Mouse (Mus musculus): ENCODE measurements around the gene Mrps23.

Gene Mrps23

DNA sequence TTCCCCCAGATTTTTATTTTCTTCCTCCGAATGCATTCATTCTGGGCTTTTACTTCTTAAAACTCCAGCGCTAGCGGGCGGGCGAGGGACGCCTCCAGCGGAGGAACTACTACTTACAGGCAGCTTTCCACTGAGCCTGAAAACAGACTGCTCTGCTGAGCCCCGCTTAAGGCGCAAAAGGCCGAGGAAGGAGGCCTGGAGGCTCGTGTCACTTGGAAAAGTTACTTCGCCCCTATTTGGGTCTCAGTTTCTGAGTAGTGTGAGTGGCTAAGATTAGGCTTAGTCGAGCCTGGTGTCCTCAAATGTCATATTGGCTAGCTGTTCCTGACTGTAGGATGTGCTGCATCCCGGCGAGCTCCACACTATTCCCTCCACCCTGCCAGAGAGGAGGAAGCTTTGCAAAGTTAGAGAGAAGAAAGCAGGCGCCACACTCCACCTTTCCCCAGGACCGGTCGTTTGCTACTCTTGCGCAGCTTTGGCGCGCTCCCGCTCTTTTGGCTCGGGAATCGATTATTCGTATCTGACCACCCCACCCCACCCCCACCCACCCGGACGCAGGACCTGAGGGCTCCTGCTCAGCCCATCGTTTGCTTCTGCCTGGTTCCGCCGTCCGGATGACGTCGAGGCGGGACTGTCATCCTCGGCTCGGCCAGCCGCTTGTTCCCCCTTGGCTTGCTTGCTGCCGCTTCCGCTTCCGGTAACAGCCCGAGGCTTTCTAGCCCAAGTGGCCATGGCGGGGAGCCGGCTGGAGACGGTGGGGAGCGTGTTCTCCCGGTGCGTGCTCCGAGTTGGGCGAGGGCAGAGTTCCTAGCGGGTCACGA, at the start of gene Mrps23:
Mrps23 (plus strand) TSS at position 677 of the 821 bp plus-strand sequence.
- peak; percentile 92 for DNase-seq (ENCODE audit: low spot score)

DNA sequence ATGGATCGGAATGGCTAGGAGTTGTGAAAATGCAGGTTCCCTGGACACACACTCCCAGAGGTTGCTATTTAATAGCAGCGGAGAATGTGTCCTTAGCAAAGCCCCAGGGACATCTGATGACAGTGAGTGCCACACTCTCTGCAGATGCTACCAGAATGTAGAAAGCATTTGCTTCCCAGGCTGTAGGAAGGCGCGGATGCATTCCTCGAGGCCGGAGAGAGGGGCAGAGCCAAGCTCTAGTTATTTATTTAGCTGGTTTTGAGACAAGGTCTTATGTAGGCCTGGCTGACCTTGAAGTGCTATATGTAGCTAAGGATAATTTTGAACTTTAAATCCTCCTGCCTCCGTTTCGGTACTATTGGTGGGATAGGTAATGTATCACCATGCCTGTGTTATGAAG, 49.7 kb upstream of the Mrps23 start:
- DNase-seq (ENCODE audit: low spot score) = no peak

DNA sequence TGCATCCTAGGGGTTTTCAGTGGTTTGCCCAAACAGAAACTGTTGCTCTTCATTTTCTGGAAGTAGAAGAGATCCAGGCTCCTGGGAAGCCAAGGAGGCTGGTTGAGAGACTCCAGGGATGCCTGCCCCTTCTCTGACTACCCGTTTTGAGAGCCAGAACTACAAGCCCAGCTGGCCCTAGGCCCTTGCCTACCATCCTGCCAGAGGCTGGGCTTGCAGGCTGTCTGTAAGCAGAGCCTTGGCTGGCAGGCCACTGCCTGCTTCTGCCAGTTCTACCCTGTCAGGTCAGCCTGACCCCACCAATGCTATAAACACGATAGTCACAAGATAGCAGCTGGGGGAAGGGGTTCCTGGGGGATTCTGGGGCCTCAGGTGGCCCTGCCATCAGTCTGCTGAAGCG, 48.7 kb upstream of the Mrps23 start:
- no peak for DNase-seq (ENCODE audit: low spot score)

DNA sequence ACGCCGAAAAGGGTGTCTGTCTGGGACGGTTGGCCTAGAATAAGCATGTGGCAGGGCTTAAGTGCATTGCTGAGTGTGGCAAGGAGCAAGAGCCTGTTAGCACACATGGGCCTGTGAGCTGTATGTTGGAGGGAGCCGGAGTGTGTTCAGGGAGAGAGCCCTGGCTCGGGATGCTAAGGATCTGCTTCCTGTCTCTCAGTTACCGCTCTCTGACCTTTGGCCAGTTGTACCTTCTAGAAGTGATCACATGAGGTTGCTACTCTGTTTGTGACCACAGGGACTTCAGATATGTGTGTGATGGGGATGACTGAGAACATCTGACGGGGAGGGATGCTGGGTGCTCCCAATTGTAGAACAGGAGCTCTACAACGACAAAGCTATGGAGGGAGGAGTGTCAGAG, 48.2 kb upstream of the Mrps23 start:
- DNase-seq (ENCODE audit: low spot score) = no peak

GRCm38 (mm10) chr11:88156403-88156802, 47.8 kb upstream of the Mrps23 start:
- no peak for DNase-seq (ENCODE audit: low spot score)

DNA sequence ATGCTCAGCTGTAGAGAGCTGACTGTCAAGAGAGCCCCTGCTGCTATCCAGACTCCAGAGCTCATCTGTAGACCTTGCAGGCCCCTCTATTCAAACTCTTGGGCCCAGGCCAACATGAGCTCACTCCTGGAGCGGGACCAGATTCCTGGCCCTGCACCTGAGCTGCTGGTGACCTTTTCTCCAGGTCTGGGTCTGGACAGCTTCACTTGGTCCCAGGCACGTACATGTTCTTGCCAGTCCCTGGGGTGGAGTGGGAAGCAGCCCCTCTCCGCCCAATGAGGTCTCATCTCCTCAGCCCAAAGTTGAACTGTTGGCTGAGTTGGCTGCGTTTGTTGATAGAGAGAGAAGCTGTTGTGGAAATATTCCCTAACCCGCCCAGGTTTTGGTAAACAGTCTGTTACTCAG, 45.3 kb upstream of the Mrps23 start:
- no peak for DNase-seq (ENCODE audit: low spot score)

- DNase-seq (ENCODE audit: low spot score) = no peak
Observed at GRCm38 (mm10) chr11:88159389-88159788, 44.8 kb upstream of the Mrps23 start.

DNA sequence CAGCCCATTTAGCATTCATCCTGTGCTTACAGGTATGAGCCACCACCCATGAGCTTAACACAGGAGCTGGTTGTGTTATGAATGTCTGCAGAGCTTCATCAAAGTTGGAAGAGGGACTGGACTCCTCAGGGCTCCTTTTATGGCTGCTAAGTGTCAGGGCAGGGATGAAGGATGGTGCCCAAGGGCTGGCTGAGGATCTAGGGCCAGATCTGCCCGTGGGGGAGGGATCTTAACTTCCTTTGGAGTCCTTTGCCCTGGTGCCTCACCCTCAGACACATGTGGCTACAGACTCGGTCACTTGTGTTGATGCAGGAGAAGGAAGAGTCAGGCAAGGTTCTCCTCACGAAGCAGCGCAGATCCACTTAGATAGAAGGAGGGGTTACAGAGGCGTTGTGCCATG, 43.9 kb upstream of the Mrps23 start:
- DNase-seq (ENCODE audit: low spot score) = no peak

DNA sequence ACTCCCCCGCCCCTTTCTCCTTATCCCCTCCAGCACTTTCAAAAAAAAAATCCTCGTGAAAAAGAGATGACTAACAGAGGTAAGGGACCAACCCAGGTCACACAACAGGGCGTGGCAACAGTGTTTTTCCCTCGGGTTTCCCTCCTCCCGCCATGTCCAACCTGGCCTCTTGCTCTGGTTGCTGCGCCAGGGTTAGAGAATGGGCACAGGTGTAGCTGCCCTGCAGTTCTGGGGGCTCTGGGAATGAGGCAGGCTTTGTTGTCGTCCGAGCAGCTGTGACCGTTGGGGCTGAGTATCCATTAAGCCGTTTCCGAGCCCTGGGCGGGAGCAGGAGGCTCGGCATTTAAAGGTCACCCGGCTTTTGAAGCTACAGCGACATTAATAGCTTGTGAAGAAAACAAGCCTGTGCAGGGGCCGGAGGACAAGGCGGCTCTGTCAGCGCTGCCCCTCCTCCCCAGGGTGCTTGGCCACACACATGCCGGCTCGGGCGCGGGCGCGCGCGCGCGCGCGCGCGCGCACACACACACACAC, 43.1 kb upstream of the Mrps23 start:
- DNase-seq (ENCODE audit: low spot score) = peak; percentile 51

- peak; percentile 84 for DNase-seq (ENCODE audit: low spot score)
Observed at GRCm38 (mm10) chr11:88161651-88162362, 42.4 kb upstream of the Mrps23 start.

GRCm38 (mm10) chr11:88162740-88163139, 41.4 kb upstream of the Mrps23 start:
- no peak for DNase-seq (ENCODE audit: low spot score)

GRCm38 (mm10) chr11:88164213-88164723, 39.9 kb upstream of the Mrps23 start:
- DNase-seq (ENCODE audit: low spot score) = no peak

GRCm38 (mm10) chr11:88164801-88165377, 39.3 kb upstream of the Mrps23 start:
- DNase-seq (ENCODE audit: low spot score) = peak; percentile 63

DNA sequence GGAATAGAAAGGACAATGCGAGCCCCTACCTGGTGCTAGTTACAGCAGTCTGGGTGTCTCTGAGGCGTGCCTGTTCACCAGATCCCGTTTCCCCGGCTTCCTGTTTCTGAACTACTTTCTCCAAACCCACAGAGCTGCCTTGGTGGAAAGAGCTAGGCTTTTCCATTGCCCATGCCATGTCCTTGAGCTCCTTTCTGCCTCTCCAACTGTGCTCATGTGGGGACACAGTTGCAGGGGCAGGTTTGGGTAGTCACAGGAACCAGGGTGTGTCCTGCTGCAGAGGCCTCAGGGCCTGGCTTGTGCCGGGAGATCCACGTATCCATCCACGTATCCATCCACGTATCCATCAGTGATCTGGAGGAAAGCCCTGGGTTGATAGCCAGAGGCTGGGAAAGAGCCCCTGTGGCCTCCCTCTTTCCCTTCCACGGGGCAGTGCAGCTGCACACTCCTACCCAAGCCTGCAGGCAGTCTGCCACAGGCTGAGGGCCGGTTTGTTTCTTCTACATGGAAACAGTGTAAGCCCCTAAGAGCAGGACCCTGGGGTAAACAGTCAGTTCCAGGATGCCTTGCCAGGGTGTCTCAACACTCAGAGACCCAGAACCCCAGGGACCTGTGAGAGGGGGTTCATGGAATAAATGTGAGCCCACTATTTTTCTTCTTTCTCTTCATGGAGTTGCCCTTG, 38.4 kb upstream of the Mrps23 start:
- DNase-seq (ENCODE audit: low spot score) = no peak

- DNase-seq (ENCODE audit: low spot score) = no peak
Observed at GRCm38 (mm10) chr11:88166471-88166870, 37.7 kb upstream of the Mrps23 start.

GRCm38 (mm10) chr11:88168611-88169010, 35.6 kb upstream of the Mrps23 start:
- no peak for DNase-seq (ENCODE audit: low spot score)

DNA sequence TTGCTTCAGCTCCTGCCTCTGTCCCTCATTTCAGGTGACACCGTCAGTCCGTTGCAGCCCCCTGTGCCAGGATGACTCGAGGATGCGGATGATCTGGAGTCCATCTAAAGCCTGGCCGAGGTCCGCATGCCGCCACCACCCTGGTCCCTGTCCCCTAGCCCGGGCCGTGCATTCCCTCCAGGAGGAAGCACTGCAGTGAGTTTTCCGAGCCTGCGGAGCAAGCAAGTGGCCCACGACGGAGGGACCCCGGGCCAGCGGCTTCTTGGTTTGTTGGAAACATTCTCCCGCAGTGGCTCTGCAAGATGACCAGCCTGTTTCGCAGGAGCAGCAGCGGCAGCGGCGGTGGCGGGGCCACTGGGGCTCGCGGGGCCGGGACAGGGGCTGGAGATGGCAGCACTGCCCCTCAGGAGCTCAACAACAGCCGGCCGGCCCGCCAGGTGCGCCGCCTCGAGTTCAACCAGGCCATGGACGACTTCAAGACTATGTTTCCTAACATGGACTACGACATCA, 34.6 kb upstream of the Mrps23 start:
- DNase-seq (ENCODE audit: low spot score) = no peak

- DNase-seq (ENCODE audit: low spot score) = no peak
Observed at GRCm38 (mm10) chr11:88170606-88171005, 33.6 kb upstream of the Mrps23 start.

DNA sequence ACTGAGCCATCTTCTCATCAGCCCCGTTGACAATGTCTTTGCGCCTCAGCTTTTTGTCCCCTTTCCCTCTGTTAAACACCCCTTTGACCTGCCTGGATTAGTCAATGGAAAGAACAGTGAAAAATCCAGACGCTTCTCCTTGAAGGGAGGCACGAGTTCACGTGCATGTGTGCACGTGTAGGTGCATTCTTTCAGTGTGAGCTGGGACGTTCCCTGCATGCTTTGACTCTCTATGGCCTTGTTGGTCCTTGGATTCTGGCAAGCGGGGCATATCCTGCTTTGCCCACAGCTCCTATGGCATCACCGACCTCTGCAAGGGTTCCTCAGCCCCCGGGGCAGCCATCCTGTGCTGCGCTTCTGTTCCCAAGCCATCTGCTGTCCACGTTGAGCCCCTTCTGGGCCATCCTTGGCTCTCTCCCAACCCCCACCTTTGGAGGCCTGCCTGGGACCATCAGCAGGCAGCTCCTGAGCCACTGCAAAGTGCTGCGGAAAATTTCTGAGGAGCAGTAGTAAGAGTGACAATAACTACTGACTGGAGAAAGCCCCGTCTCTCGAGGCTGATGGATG, 32.2 kb upstream of the Mrps23 start:
- DNase-seq (ENCODE audit: low spot score) = no peak

GRCm38 (mm10) chr11:88172601-88173325, 31.4 kb upstream of the Mrps23 start:
- peak; percentile 45 for DNase-seq (ENCODE audit: low spot score)

Data from testis, postnatal 14 days (tissue).